Mouse (Mus musculus) embryonic facial prominence, embryonic 10.5 days (tissue): ENCODE data around the gene Def8. TPM values are rescaled to one million over a fixed set of nuclear protein-coding genes. Genes with fewer than 3 reads are reported as not detected.
"Not testable (repeated sequence)": the region's sequence is repeated elsewhere in the genome, so short reads cannot be mapped to it uniquely, and the experiment has no call there.

Experiments
- DNase-seq: peaks from one replicate; pipeline ENCODE4 v3.0.0-alpha.2; 2017; ENCODE audit warnings: low spot score
- H3K27ac ChIP-seq: fragments of 300-500 bp; sonication (generic); replicated peaks from 2 replicates; pipeline ENCODE4 v1.5.1; 2016; ENCODE audit warnings: mild to moderate bottlenecking
- H3K27me3 ChIP-seq: fragments of 300-500 bp; sonication (generic); replicated peaks from 2 replicates; pipeline ENCODE4 v1.6.1; 2016; ENCODE audit warnings: low read depth, mild to moderate bottlenecking; ENCODE audit not compliant: poor library complexity, severe bottlenecking
- H3K36me3 ChIP-seq: fragments of 300-500 bp; sonication (generic); replicated peaks from 2 replicates; pipeline ENCODE4 v1.6.1; 2016; ENCODE audit warnings: mild to moderate bottlenecking, moderate library complexity
- H3K4me1 ChIP-seq: fragments of 300-500 bp; sonication (generic); 2 replicates; pipeline ENCODE4 v1.6.1; 2016
- H3K4me3 ChIP-seq: fragments of 300-500 bp; sonication (generic); 2 replicates; pipeline ENCODE4 v1.5.1; 2016; ENCODE audit warnings: mild to moderate bottlenecking, moderate library complexity
- H3K9me3 ChIP-seq: fragments of 300-500 bp; sonication (generic); 2 replicates; pipeline ENCODE4 v1.6.1; 2016; ENCODE audit warnings: mild to moderate bottlenecking
- WGBS: fragments of 180-500 bp; shearing (Covaris S2); methylation state at CpG from one replicate; pipeline ENCODE4 v1.1.7; 2016; 5-methylcytosine and 5-hydroxymethylcytosine counted together
- polyA plus RNA-seq: library from polyadenylated mRNA; unstranded; fragments of >200 nt; fragmentation: Nextera tagmentation; extraction: Ambion mirVana; gene quantifications from 2 replicates; pipeline ENCODE4 v1.2.1, GENCODE M21; 2016

Gene Def8
- polyA plus RNA-seq, 1 experiment from 2014 or later, result 43.5 TPM

DNA sequence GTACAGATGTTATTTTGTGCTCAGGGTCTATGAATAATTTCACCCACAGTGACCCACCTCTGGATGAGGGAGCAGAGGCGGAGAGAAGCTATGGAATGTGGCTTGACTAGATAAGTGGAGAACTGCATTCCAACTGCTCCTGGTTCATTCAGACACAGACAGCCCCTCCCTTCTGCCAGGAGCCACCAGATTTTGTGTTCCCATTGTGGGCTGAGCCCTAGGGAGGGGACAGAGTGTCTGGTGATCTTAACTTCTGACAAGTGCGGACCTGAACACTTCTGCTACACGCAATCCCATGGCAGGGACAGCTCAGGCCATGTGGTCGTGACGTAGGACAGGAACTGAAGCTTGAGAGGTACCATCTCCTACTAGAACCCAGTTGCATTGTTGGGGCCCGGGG, 23.5 kb downstream of the Def8 start:
- Histone ChIP-seq H3K36me3 (peaks cover 53% of the 10 kb centered on the region), H3K4me1 (peaks cover 12% of the 10 kb centered on the region), H3K27me3 (no peaks in the 10 kb centered on the region), H3K4me3 (no peak overlapping the region), H3K9me3 (no peaks in the 10 kb centered on the region), H3K27ac (no peak overlapping the region)
- WGBS, result 84% methylated on average over 6 of the region's 6 CpGs
- no peak for DNase-seq

DNA sequence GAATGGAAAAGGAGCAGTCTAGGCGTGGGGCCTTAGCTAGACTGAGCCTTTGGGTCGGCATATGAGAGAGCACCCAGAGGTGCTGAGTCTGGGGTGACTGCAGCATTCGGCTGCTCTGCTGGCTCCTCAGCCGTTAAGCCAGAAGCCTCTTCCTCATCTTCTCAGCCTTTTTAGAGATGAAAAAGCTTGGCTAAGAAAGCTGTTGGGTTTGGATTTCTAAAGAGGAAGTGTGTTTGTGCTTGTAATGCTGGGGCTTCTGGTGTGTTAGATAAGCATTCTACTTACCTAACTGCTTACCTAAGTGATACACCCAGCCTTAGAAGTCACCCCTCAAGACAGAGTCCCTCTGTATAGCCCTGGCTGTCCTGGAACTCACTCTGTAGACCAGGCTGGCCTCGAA, 27.5 kb downstream of the Def8 start:
- Histone ChIP-seq H3K27ac (no peak overlapping the region), H3K9me3 (no peaks in the 10 kb centered on the region), H3K27me3 (no peaks in the 10 kb centered on the region), H3K36me3 (peaks cover 90% of the 10 kb centered on the region), H3K4me3 (no peak overlapping the region), H3K4me1 (no peaks in the 10 kb centered on the region)
- DNase-seq, result no peak
- WGBS, result 89% methylated on average over 5 of the region's 5 CpGs

DNA sequence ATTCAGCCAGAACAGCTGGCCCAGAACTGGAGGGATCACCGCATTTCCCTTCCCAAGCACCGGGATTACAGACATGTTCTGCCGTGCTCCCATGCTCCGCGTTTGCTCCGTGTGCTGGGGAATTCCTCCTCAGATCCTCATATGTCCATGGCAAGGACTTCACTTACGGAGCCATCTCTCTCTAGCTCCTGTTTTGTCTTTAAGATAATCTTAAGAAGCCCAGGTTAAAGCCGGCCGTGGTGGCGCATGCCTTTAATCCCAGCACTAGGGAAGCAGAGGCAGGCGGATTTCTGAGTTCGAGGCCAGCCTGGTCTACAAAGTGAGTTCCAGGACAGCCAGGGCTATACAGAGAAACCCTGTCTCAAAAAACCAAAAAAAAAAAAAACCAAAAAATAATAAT, 28.4 kb downstream of the Def8 start:
- H3K9me3 ChIP-seq, DNase-seq, H3K4me3 ChIP-seq, H3K27ac ChIP-seq, H3K27me3 ChIP-seq, H3K4me1 ChIP-seq: not testable (repeated sequence)
- H3K36me3 ChIP-seq, result peaks cover 90% of the 10 kb centered on the region
- WGBS, result 96% methylated on average over 12 of the region's 12 CpGs

DNA sequence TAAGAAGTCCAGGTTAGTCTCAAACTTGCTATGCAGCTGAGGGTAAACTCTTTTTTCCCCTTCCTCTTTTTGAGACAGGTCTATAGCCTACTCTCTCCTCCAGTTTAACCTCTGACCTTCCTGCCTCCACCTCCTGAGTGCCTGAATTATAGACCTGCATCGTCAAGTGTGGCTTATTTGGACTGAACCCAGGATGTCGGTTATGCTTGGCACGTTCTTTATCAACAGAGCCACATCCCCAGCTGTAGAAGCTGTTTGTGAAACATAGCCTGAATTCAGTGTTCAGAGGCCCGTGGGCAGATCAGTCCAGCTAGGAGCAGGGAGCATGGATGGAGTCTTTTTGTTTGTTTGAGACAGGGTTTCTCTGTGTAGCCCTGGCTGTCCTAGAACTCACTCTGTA, 28.8 kb downstream of the Def8 start:
- H3K27ac ChIP-seq, result no peak overlapping the region
- peaks cover 6% of the 10 kb centered on the region for H3K4me1 ChIP-seq
- 89% methylated on average over 4 of the region's 4 CpGs for WGBS
- H3K27me3 ChIP-seq, result no peaks in the 10 kb centered on the region
- H3K36me3 ChIP-seq, result peaks cover 92% of the 10 kb centered on the region
- no peaks in the 10 kb centered on the region for H3K9me3 ChIP-seq
- H3K4me3 ChIP-seq, result no peak overlapping the region
- DNase-seq, result no peak

DNA sequence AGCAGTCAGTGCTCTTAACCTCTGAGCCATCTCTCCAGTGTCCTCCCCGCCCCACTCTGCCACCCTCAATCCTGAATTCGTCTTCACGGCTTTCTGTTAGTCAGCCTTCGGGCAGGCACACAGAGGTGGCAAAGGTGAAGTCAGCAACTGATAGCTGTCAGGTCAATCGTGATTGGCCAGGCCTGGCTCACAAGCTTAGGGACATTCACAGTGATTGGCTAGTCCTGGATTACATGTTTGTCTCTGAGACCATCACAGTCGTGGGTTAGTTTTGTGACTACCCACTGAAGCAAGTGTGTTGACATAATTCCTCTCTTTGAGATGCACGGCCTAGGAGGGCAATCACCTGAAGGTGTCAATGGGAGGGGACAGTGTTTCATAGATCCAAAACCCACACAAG, 30.0 kb downstream of the Def8 start:
- H3K36me3 ChIP-seq, result peaks cover 95% of the 10 kb centered on the region
- 84% methylated on average over 7 of the region's 7 CpGs for WGBS
- no peaks in the 10 kb centered on the region for H3K27me3 ChIP-seq
- H3K27ac ChIP-seq, result no peak overlapping the region
- DNase-seq, result no peak
- peaks cover 6% of the 10 kb centered on the region for H3K4me1 ChIP-seq
- H3K4me3 ChIP-seq, result no peak overlapping the region
- H3K9me3 ChIP-seq, result no peaks in the 10 kb centered on the region

DNA sequence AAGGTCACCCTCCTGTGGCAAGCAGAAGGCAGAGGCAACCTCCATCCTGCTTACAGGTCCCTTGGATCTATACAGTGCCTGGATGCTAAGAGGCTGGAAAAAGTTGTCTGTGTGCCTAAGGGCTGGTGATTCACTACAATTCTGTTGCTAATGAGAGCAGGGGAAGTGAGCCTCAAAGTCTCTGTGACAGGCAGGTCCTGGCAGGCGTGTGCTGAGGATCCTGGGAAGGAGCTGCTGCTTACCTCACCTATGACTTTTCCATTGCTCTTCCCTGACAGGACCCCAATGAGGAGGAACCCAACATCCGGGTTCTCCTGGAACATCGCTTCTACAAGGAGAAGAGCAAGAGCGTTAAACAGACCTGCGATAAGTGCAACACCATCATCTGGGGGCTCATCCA, 30.6 kb downstream of the Def8 start:
- Histone ChIP-seq H3K36me3 (peaks cover 97% of the 10 kb centered on the region), H3K27me3 (no peaks in the 10 kb centered on the region)
- 79% methylated on average over 5 of the region's 5 CpGs for WGBS

DNA sequence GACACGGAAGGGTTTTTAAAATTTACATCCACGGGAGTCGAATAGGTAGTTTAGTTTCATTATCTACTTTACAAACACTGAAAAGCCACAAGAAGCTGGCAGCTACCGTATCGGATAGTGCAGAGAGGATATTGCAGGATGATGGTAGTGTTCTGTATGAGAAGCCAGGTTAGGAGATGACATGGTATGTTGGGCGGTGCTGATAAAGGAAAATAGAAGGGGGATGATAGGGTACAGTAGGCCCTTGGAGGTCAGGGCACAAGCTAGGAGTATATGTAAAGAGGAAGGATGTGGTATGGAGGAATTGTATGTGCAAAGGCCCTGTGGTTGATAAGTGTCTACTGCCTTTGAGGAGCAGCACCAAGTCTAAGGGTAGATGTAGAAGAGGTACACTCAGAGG, 31.2 kb downstream of the Def8 start:
- WGBS, result 94% methylated on average over 6 of the region's 6 CpGs
- peaks cover 97% of the 10 kb centered on the region for H3K36me3 ChIP-seq

More for the DNA sequence above, 30.6 kb downstream of the Def8 start:
- H3K9me3 ChIP-seq, result no peaks in the 10 kb centered on the region
- H3K4me3 ChIP-seq, result no peak overlapping the region
- H3K4me1 ChIP-seq, result peaks cover 6% of the 10 kb centered on the region
- H3K27ac ChIP-seq, result no peak overlapping the region
- no peak for DNase-seq

DNA sequence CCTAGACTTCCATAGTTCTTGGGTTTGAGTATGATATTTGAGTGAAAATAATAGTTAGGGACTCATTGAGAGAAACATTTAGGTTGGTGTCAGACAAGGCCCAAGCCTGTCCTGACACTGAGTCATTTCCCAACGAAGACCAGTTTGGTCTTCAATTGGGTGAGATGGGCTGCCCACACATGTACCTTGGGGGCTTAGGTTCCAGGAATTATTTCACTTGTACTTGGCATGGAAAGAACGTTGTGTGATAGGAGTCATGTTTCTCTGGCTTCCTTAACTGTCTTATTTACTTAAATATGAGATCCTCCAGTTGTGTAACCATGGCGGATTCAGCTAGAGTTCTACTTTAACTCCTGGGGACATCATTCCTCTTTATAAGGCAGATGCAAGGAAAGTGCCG, 40.3 kb downstream of the Def8 start:
- Histone ChIP-seq H3K4me3 (no peak overlapping the region), H3K27ac (no peak overlapping the region), H3K36me3 (peaks cover 56% of the 10 kb centered on the region), H3K9me3 (no peaks in the 10 kb centered on the region), H3K27me3 (no peaks in the 10 kb centered on the region), H3K4me1 (peaks cover 14% of the 10 kb centered on the region)
- WGBS, result 83% methylated on average over 4 of the region's 4 CpGs
- DNase-seq, result no peak

More for the DNA sequence above, 31.2 kb downstream of the Def8 start:
- Histone ChIP-seq H3K4me1 (peaks cover 6% of the 10 kb centered on the region), H3K27me3 (no peaks in the 10 kb centered on the region), H3K4me3 (no peak overlapping the region), H3K9me3 (no peaks in the 10 kb centered on the region), H3K27ac (no peak overlapping the region)
- no peak for DNase-seq

DNA sequence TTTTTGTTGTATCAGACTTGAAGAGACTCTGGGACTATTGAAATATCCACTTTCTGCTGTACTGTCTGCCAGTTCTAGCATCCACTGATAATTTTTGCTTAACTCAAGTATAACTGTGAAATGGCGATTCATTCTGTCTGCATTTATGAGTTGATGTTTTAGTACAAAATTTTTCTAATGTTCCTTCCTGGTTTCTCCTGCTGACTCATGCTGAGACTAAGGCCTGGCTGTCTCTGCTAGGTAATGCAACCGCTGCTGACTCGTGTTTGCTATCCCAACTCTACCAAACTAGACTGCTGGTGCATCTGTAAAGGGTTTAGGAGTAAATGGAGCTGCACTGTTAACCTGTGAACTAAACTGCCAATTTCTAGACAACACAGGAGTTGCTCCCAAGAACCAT, 44.1 kb downstream of the Def8 start:
- no peaks in the 10 kb centered on the region for H3K27me3 ChIP-seq
- no peak for DNase-seq
- peaks cover 18% of the 10 kb centered on the region for H3K36me3 ChIP-seq
- peaks cover 9% of the 10 kb centered on the region for H3K4me1 ChIP-seq
- H3K27ac ChIP-seq, result no peak overlapping the region
- no peak overlapping the region for H3K4me3 ChIP-seq
- H3K9me3 ChIP-seq, result no peaks in the 10 kb centered on the region
- WGBS, result 75% methylated on average over 3 of the region's 3 CpGs

DNA sequence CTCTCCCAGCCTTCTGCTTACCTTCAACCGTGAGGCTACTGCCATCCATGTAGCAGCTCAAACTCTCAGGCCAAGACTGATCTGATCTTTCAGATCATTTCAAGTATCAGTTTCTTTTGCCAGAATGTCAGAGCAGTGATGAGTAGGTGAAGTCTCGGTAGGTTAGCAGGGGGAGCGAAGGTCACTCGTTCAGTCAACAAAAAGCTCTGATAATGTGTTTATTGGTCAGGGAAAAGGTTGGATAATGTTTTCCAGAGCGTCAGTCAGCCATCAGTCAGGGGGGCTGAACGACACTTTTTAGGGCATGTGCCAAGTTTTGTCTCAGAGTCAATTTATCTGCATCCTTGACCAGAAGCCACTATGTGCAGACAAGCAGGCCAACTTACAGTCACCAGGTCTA, 49.7 kb downstream of the Def8 start:
- not testable (repeated sequence) for H3K36me3 ChIP-seq, H3K27me3 ChIP-seq, H3K27ac ChIP-seq, H3K9me3 ChIP-seq, H3K4me3 ChIP-seq, H3K4me1 ChIP-seq, DNase-seq
- WGBS, result 73% methylated on average over 6 of the region's 6 CpGs

DNA sequence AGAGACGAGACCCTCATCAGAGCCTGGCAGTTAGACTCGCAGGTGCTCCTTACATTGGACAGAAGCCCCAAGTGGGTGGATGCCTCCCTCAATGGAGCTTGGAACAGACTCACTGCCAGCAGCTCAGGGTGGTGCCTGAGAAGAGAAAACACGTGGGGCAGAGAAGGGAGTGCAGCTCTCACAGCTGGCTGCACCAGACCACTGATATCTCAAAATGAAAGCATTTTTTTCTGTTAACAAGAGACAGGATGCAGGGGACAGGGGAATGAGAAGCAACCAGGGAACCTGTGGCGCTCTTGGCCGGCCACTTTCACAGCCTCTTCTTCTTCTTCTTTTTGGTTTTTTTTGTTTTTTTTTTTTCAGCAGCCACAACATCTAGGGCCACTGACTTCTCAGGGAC, 51.2 kb downstream of the Def8 start:
- WGBS, result 74% methylated on average over 5 of the region's 5 CpGs
- not testable (repeated sequence) for DNase-seq, H3K4me3 ChIP-seq, H3K9me3 ChIP-seq, H3K27ac ChIP-seq, H3K36me3 ChIP-seq, H3K27me3 ChIP-seq
- peaks cover 19% of the 10 kb centered on the region for H3K4me1 ChIP-seq

DNA sequence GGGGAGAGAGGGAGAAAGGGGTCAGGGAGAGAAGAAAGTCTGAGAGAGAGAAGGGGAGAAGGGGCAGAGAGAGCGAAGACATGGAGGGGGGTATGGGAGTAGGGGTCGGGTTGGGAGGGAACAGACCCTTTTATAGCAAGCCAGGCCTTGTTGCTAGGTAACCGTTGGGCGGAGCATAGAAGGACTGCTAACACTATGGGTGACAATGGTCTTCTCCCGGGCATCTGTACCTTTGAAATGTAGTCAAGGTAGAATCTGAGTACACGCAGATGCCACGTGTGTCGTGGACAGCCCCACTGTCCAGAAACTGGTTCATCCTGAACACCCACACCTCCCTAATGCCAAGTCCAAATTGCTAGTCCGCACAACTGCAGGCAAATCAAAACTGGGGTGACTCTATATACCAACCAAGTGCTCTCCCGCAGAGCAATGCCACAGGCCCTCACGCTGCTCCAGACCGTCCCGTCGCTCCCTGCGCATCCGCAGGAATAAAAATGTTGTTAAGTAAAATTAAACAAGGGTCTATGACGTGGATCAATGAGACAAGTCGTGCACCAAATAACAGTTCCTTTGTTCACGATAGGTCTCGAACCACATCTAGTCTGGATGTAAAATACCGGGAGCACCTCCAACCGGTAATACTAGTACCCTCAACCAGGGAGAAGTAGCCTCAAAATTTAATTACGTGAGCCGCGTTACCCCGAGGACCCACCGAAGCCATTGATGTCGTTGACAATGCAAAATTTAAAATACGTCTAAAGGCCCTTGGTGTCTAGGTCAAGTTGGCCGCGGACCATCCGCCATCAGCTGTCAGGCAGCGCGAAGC, 53.8 kb downstream of the Def8 start:
- Histone ChIP-seq H3K4me1 (peaks cover 19% of the 10 kb centered on the region), H3K9me3 (no peaks in the 10 kb centered on the region), H3K27me3 (peaks cover 5% of the 10 kb centered on the region; the same call in 1 of the 2 replicates), H3K27ac (peak overlapping the region; percentile 99), H3K36me3 (peaks cover 20% of the 10 kb centered on the region), H3K4me3 (peak overlapping the region; percentile 96)
- WGBS, result 10% methylated on average over 34 of the region's 34 CpGs
- DNase-seq, result peak; percentile 29

DNA sequence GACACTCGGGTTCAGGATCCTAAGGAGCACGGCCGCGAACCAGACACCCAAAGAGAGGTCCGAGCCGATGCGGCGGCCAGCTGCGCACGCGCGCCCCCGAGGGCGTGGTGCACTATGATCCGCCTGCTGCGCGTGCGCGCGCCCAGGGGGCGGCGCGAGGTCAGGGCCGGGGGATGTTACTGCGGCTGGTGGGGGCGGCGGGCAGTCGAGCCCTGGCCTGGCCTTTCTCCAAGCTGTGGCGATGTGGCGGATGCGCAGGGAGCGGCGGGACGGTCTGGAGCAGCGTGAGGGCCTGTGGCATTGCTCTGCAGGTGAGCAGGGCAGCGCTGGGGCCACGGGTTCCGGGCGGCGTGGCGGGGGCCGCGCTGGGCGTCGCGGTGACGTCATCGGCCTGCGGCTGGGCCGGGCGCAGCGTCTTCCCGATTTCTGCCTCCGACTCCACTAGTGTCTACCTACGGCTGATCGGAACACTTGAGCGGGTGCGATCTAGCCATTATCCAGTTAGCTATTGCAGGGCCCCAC, 54.5 kb downstream of the Def8 start, which contains the start of gene Afg3l1:
Afg3l1 (plus strand) TSS at position 167 of the 522 bp plus-strand sequence.
- Histone ChIP-seq H3K27me3 (peaks cover 5% of the 10 kb centered on the region; the same call in 1 of the 2 replicates), H3K9me3 (no peaks in the 10 kb centered on the region), H3K27ac (peak within 1 kb of the TSS; percentile 99), H3K36me3 (peaks cover 27% of the 10 kb centered on the region), H3K4me3 (peak within 1 kb of the TSS; percentile 96), H3K4me1 (peaks cover 19% of the 10 kb centered on the region)
- DNase-seq, result peak; percentile 95
- WGBS, result under 1% methylated on average over 58 of the region's 58 CpGs
